Mouse (Mus musculus) 3134 (cell line): ENCODE measurements around the gene Olfr1134.
"Not testable (repeated sequence)": the region's sequence is repeated elsewhere in the genome, so short reads cannot be mapped to it uniquely, and the experiment has no call there.

Experiments
- DNase-seq: peaks from one replicate; pipeline ENCODE4 v3.0.0-alpha.2; 2011; ENCODE audit warnings: low spot score; ENCODE audit not compliant: insufficient read length; ENCODE audit errors: extremely low read depth

Olfr1134 gene

DNA sequence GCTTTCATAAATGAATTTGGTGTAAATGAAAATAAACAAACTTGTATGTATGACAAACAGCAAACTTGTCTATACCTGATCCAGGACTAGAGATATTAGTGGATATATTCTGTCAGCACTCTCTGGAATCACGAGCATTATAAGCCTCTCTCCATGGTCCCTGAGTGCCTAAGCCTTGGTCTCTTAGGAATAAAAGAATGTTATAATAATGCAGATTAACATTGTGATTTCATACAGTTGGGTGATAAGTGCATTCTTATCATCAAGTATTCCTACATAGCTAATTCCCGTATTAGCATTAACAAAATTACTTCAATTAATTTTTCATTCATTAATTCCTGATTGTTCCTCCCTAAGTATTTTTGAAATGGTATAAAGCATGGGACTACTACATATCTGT lies at the start of gene Olfr1134:
Gene Olfr1134 (minus strand): TSS at position 101 of the 400 bp plus-strand sequence.
- DNase-seq = no peak

DNA sequence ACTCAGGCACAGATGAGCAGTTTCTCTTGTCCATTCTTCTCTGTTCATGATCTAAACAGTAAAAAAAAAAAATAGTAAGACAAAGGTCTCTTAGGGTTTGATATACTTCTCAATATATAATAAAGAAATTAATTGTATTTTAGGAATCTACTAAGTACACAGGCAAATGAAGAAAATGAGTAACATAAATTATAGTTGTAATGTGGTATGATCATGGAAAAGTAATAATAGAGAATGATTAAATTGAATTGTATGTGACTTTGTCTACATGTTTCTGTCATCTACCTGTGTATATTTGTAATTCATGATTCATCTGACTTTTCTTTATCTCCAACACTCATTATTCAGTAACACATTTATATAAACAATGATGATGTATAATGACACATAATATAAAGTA lies 35.6 kb upstream of the Olfr1134 start, which contains the start of gene Olfr1136:
Gene Olfr1136 (minus strand): TSS at position 101 of the 400 bp plus-strand sequence.
- DNase-seq = no peak

DNA sequence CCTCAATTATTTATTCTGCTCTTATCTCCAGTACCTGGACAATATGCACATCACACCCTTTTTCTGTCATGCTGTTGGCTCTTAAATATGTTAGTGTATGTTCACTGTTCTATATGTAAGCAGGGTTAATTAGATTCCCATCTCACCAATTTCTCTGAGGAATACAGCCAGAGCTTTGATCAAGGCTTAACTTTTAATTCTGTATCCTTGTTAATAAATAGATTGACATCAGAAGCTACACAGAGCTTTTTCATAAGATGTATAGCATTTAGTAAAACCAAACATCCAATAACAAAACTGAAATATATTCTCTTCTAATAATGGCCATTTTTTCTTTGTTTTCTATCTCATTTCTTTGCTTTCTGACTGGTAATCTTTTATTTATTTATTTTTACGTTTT lies 15.3 kb upstream of the Olfr1134 start, which contains the start of gene Olfr1135:
Gene Olfr1135 (minus strand): TSS at position 101 of the 400 bp plus-strand sequence.
- no peak for DNase-seq

DNA sequence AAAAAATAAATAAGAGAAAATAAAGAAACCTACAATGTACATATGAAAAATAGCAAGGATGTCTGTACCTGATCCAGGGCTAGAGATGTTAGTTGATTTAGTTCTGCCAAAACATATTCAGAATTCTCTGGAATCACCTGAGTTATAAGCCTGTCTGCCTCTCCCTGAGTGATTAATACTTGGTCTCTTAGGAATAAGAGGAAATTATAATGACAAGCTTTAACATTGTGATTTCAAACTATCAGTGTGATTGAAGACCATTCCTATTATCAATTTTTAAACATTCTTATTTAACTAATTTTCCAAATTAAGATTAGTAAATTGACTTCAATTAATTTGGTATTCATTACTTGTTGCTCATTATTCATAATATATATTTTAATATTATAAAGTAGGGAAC lies 11.0 kb downstream of the Olfr1134 start, which contains the start of gene Olfr1133:
Gene Olfr1133 (minus strand): TSS at position 101 of the 400 bp plus-strand sequence.
- no peak for DNase-seq

DNA sequence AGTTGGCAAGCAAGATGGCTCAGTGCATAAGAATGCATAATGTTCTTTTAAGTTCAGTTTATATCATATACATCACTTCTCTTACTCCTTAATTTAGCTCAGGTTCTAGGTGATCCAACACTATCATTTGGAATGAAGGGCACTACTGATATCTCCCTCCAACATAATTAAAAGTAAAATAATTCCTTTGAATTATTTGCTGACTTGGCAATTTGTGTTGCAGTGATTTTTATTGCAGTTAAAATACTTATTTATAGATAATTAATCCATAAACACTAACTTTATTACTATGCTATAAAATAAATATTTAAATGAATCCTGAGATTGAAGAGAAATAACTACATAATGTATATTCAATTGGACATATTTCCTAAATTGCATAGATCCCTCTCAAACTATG lies 15.8 kb downstream of the Olfr1134 start:
- DNase-seq = no peak

DNA sequence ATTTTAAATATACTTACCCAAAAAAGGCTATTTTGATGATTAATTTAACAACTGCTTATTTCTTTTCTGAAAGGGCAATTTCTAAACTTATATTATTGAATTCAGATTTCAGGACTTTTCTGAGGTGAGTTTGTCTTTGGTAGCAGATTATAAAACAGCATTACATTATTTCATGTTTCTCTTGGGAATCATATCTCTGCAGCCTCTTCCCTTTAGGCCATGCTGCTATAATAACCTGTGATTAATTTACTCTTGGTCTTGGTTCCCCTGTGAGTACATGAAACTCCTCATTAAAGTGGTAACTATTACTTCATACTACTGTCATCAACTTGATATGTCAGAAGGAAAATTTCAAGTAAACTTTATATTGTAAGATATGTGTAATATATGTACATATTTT lies 20.8 kb downstream of the Olfr1134 start, which contains the start of gene Olfr1132:
Gene Olfr1132 (minus strand): TSS at position 101 of the 400 bp plus-strand sequence.
- DNase-seq = no peak

DNA sequence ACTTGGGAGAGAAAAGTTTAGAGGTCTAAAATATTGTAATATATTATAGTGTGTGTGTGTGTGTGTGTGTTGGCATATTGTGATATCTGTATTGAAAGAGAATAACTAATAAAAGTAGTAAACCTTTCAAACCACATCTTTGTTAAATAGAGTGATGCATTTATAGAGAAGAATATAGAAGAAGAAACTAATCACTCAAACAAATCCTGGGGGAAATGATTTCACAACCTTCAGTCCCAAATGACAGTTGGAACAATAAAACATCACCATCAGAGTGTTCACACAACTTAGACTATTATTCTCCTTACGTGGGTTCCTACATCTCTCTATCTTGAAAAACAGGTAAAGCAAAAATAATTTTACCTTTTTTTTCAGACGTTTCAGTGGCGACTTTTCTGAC lies 31.5 kb downstream of the Olfr1134 start, which contains the start of gene Olfr1131:
Gene Olfr1131 (plus strand): TSS at position 301 of the 400 bp plus-strand sequence.
- DNase-seq = no peak

DNA sequence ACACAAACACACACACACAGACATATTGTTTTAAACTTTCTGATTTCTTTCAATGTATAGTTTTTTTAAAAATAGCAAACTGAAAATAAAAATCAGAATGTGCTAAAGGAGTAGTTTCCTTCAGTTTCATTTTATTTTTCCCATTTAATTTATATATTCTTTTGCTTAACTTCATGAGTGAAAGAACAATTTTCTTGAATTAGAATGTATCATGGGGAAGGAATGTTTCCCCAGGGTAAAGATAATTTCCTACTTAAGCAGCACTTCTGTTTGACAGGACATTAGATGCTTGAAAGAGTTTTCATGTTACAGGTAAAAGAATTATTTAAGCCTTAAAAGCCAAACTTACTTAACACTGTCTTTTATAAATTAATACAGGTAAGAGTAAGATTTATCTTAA lies 52.3 kb downstream of the Olfr1134 start, which contains the start of gene Olfr1130:
Gene Olfr1130 (plus strand): TSS at position 301 of the 400 bp plus-strand sequence.
- not testable (repeated sequence) for DNase-seq
